Mouse (Mus musculus): ENCODE results near the gene Snap47.
"Not testable (repeated sequence)": the region's sequence is repeated elsewhere in the genome, so short reads cannot be mapped to it uniquely, and the experiment has no call there.

Snap47 gene

GRCm38 (mm10) chr11:59375475-59375874, 75.5 kb downstream of the Snap47 start, which contains the start of gene Prss38:
Gene Prss38, minus strand, starts transcription at chr11:59375657.
- no peak for DNase-seq (ENCODE audit: low read depth, low spot score)

- no peak for DNase-seq (ENCODE audit: low read depth, low spot score)
These were observed 81.1 kb downstream of the Snap47 start for GRCm38 (mm10) chr11:59369848-59370247.

- DNase-seq (ENCODE audit: low read depth, low spot score): not testable (repeated sequence)
These were observed 83.0 kb downstream of the Snap47 start for GRCm38 (mm10) chr11:59367955-59368354.

- DNase-seq (ENCODE audit: low read depth, low spot score): no peak
These were observed 84.4 kb downstream of the Snap47 start for GRCm38 (mm10) chr11:59366633-59367032.

GRCm38 (mm10) chr11:59366031-59366430, 85.0 kb downstream of the Snap47 start:
- DNase-seq (ENCODE audit: low read depth, low spot score): no peak

- DNase-seq (ENCODE audit: low read depth, low spot score): no peak
These were observed 86.6 kb downstream of the Snap47 start for GRCm38 (mm10) chr11:59364417-59364816.

- no peak for DNase-seq (ENCODE audit: low read depth, low spot score)
These were observed 87.0 kb downstream of the Snap47 start for GRCm38 (mm10) chr11:59364007-59364406.

- DNase-seq (ENCODE audit: low read depth, low spot score): no peak
These were observed 89.7 kb downstream of the Snap47 start for GRCm38 (mm10) chr11:59361291-59361690.

Data from embryo, embryonic 11.5 days (tissue).